Mouse (Mus musculus) C2C12 (cell line): ENCODE results near the gene Tob2.

ENCODE experiments used
- CTCF ChIP-seq: IDR thresholded peaks from one replicate; pipeline ENCODE4 v1.5.1; 2011; ENCODE audit not compliant: control insufficient read depth, insufficient read depth, insufficient read length
- MAX ChIP-seq: IDR thresholded peaks from one replicate; pipeline ENCODE4 v1.6.1; 2011; ENCODE audit warnings: mild to moderate bottlenecking, control low read depth
- MYOD1 ChIP-seq: IDR thresholded peaks from one replicate; pipeline ENCODE4 v1.6.1; 2011; ENCODE audit warnings: low read depth; ENCODE audit not compliant: control insufficient read depth, insufficient read length
- USF1 ChIP-seq: IDR thresholded peaks from one replicate; pipeline ENCODE4 v1.6.1; 2011; ENCODE audit warnings: low read depth, mild to moderate bottlenecking, control low read depth, moderate library complexity

GRCm38 (mm10) chr15:81802941-81803351, 55.6 kb downstream of the Tob2 start:
- TF ChIP-seq CTCF (no peak), MAX (no peak), MYOD1 (no peak), USF1 (peak; percentile 8)
